Mouse (Mus musculus): ENCODE data around the gene Tshz2. TPM values are rescaled to one million over a fixed set of nuclear protein-coding genes. Genes with fewer than 3 reads are reported as not detected.

Tshz2 gene
- polyA plus RNA-seq, 1 experiment = 5.8 TPM

DNA sequence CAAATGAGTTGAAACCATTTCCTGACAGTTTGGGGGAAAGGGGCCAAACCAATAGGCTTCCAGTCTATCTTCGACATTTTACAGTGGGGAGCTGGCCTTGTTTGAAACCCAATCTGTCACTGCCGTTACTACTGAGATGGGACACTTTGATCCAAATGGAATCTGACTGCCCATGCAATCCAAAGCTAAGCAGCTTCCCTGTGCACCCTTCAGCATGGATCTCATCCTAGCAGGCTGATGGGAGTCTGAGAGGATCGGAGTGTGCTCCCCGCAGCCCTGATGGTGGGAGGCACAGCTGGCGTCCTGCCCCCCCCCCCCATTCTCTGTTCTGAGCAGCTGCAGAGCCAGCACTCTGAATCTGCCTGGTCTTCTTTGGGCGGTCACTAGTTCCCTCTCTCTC lies 384.5 kb downstream of the Tshz2 start:
- H3K27me3 ChIP-seq (ENCODE audit: control insufficient read depth, insufficient read depth, low read length) = no peaks in the 10 kb centered on the region
- TF ChIP-seq CTCF (IDR thresholded peaks at IDR 0.05; ENCODE audit: extremely low read depth, insufficient read depth, insufficient read length, insufficient replicate concordance) = no peak
- no peak for TF ChIP-seq POLR2A (IDR thresholded peaks at IDR 0.05; ENCODE audit: low read depth, low read length)
- H3K27ac ChIP-seq (ENCODE audit: insufficient read depth, low read length) = no peak overlapping the region
- H3K4me1 ChIP-seq (ENCODE audit: control insufficient read depth, insufficient read depth, insufficient read length) = no peaks in the 10 kb centered on the region
- WGBS = 79% methylated on average over 6 of the region's 6 CpGs
- no peak overlapping the region for H3K4me3 ChIP-seq (ENCODE audit: extremely low read depth, insufficient read depth, insufficient read length)
- H3K36me3 ChIP-seq (ENCODE audit: control insufficient read depth, insufficient read depth, low read length) = no peaks in the 10 kb centered on the region
- no peak for DNase-seq (ENCODE audit: low read depth in 1 of 2, low spot score in 2 of 2)

DNA sequence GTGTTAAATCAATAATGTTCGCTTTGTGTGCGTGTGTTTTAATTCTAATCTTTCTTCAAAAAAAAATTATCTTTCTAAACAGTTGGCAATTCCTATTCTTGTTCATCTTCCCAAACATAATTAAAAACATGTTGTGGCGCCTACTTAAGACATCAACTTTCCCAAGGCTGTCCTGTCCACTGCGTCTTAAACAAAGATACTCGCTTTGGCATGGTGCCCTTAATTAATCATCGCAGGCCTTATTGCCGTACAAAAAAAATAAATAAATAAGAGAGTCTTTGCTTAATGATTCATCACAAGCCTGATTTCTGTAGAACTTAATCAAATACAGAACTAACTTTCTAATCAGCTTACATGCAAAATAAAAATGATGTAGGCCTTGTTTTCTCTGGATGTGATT lies 385.1 kb downstream of the Tshz2 start:
- Histone ChIP-seq H3K36me3 (ENCODE audit: control insufficient read depth, insufficient read depth, low read length) (no peaks in the 10 kb centered on the region), H3K4me1 (ENCODE audit: control insufficient read depth, insufficient read depth, insufficient read length) (no peaks in the 10 kb centered on the region), H3K4me3 (ENCODE audit: extremely low read depth, insufficient read depth, insufficient read length) (no peak overlapping the region), H3K27ac (ENCODE audit: insufficient read depth, low read length) (no peak overlapping the region), H3K27me3 (ENCODE audit: control insufficient read depth, insufficient read depth, low read length) (no peaks in the 10 kb centered on the region)
- no peak for DNase-seq (ENCODE audit: low read depth in 1 of 2, low spot score in 2 of 2)
- TF ChIP-seq POLR2A (IDR thresholded peaks at IDR 0.05; ENCODE audit: low read depth, low read length) = no peak
- no peak for TF ChIP-seq CTCF (IDR thresholded peaks at IDR 0.05; ENCODE audit: extremely low read depth, insufficient read depth, insufficient read length, insufficient replicate concordance)
- WGBS = 91% methylated on average over 7 of the region's 7 CpGs

DNA sequence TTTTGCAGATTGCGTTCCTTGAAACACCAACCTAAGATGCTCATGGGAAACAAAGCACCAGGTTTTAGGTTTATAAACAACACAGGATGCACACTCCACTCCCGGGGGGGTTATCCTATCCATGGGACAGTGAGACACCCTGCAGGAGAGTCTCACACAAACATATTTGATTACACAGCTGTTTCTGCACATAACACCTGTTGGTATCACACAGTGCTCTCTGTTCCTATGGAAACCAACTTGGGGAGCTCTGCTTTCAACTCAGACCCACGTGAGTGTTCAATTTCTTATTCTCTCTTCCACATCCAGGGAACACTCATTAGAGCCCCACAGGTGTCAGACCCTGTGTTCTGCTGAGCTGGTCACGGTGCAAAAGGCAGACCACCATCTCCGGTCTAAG lies 390.1 kb downstream of the Tshz2 start:
- Histone ChIP-seq H3K4me1 (ENCODE audit: control insufficient read depth, insufficient read depth, insufficient read length) (peaks cover 4% of the 10 kb centered on the region; the same call in 1 of the 2 replicates), H3K27ac (ENCODE audit: insufficient read depth, low read length) (no peak overlapping the region), H3K27me3 (ENCODE audit: control insufficient read depth, insufficient read depth, low read length) (no peaks in the 10 kb centered on the region), H3K4me3 (ENCODE audit: extremely low read depth, insufficient read depth, insufficient read length) (no peak overlapping the region), H3K36me3 (ENCODE audit: control insufficient read depth, insufficient read depth, low read length) (no peaks in the 10 kb centered on the region)
- no peak for DNase-seq (ENCODE audit: low read depth in 1 of 2, low spot score in 2 of 2)
- 71% methylated on average over 5 of the region's 5 CpGs for WGBS
- TF ChIP-seq POLR2A (IDR thresholded peaks at IDR 0.05; ENCODE audit: low read depth, low read length) (no peak), CTCF (IDR thresholded peaks at IDR 0.05; ENCODE audit: extremely low read depth, insufficient read depth, insufficient read length, insufficient replicate concordance) (no peak)

DNA sequence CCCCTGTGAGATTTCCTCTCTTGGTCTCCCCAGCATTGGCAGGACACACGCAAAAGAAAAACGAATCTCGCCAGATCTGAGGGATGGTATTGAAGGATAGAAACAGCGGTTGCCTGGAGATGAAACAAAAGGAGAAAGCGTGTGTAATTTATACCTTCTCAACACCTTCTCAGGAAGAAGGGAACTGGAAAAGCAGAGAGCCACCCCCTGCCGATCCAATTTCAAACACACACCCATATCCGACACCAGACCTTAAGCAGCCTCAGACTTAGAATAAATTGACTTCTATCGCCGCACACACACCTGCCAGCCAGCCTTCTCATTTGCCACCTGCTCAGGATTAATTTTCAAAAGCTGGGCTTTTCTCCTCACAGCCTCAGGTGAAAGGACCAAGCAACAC lies 390.9 kb downstream of the Tshz2 start:
- Histone ChIP-seq H3K4me3 (ENCODE audit: extremely low read depth, insufficient read depth, insufficient read length) (no peak overlapping the region), H3K4me1 (ENCODE audit: control insufficient read depth, insufficient read depth, insufficient read length) (peaks cover 4% of the 10 kb centered on the region; the same call in 1 of the 2 replicates), H3K36me3 (ENCODE audit: control insufficient read depth, insufficient read depth, low read length) (no peaks in the 10 kb centered on the region), H3K27ac (ENCODE audit: insufficient read depth, low read length) (no peak overlapping the region), H3K27me3 (ENCODE audit: control insufficient read depth, insufficient read depth, low read length) (no peaks in the 10 kb centered on the region)
- 88% methylated on average over 9 of the region's 9 CpGs for WGBS
- DNase-seq (ENCODE audit: low read depth in 1 of 2, low spot score in 2 of 2) = no peak
- TF ChIP-seq CTCF (IDR thresholded peaks at IDR 0.05; ENCODE audit: extremely low read depth, insufficient read depth, insufficient read length, insufficient replicate concordance) = no peak

DNA sequence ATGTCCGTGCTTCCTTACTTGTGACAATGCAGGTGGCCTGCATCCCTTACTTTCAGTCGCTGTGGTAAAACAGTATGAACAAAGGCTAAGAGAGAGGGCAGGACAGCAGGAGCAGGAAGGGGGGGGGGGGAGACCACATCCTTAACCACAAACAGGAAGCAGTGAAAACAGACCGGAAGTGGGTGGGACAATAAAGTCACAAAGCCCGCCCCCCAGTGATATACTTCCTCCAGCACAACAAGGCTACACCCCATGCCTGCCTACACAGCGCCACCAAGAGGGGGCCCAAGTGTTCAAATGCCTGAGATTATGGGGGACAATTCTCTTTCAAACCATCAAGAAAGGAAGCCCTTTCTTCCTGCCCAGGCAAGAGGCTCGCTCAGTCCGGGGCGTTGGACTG lies 392.1 kb downstream of the Tshz2 start:
- Histone ChIP-seq H3K4me3 (ENCODE audit: extremely low read depth, insufficient read depth, insufficient read length) (no peak overlapping the region), H3K27ac (ENCODE audit: insufficient read depth, low read length) (no peak overlapping the region), H3K36me3 (ENCODE audit: control insufficient read depth, insufficient read depth, low read length) (no peaks in the 10 kb centered on the region), H3K27me3 (ENCODE audit: control insufficient read depth, insufficient read depth, low read length) (no peaks in the 10 kb centered on the region), H3K4me1 (ENCODE audit: control insufficient read depth, insufficient read depth, insufficient read length) (peaks cover 4% of the 10 kb centered on the region; the same call in 1 of the 2 replicates)
- no peak for TF ChIP-seq CTCF (IDR thresholded peaks at IDR 0.05; ENCODE audit: extremely low read depth, insufficient read depth, insufficient read length, insufficient replicate concordance)
- no peak for TF ChIP-seq POLR2A (IDR thresholded peaks at IDR 0.05; ENCODE audit: low read depth, low read length)
- peak in 1 of 2 experiments; percentile 52 for DNase-seq (ENCODE audit: low read depth in 1 of 2, low spot score in 2 of 2)
- WGBS = 60% methylated on average over 8 of the region's 8 CpGs

DNA sequence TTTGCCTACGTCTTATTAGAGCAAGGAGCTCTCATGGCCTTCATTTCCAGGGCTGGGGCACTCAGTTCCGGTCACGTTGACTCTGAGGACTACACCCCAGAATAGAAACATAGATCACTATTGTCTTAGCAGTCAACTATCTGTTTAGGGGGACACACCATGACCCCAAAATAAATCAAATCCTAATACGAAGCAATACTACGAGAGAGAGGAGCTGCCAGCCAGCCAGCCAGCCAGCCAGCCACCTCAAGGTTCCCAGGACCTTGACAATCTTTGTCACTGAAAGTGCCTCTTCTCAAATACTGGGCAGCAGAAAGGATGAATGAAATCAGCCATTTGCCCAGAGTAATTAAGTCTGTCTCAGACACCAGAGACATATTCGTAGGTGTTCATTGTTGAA lies 393.1 kb downstream of the Tshz2 start:
- 91% methylated on average over 6 of the region's 6 CpGs for WGBS
- DNase-seq (ENCODE audit: low read depth in 1 of 2, low spot score in 2 of 2) = no peak
- Histone ChIP-seq H3K4me3 (ENCODE audit: extremely low read depth, insufficient read depth, insufficient read length) (no peak overlapping the region), H3K27me3 (ENCODE audit: control insufficient read depth, insufficient read depth, low read length) (no peaks in the 10 kb centered on the region), H3K27ac (ENCODE audit: insufficient read depth, low read length) (no peak overlapping the region), H3K4me1 (ENCODE audit: control insufficient read depth, insufficient read depth, insufficient read length) (peaks cover 4% of the 10 kb centered on the region; the same call in 1 of the 2 replicates), H3K36me3 (ENCODE audit: control insufficient read depth, insufficient read depth, low read length) (no peaks in the 10 kb centered on the region)
- no peak for TF ChIP-seq CTCF (IDR thresholded peaks at IDR 0.05; ENCODE audit: extremely low read depth, insufficient read depth, insufficient read length, insufficient replicate concordance)
- no peak for TF ChIP-seq POLR2A (IDR thresholded peaks at IDR 0.05; ENCODE audit: low read depth, low read length)

DNA sequence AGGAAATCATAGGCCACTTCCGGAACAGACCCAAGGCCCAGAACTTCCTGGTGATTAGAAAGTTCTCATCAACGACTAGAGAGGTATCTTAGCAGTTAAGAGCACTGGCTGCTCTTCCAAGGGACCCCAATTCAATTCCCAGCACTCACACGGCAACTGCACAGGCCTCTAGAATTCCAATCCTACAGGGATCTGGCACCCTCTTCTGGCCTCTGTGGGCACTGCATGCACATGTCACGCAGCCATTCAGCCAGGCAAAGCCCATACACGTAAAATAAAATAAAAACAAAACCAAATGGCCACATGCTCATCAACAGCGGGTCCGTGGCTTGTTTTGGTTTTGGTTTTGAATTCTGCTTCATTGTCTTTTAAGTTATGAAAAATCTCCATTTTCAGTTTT lies 395.0 kb downstream of the Tshz2 start:
- peaks cover 4% of the 10 kb centered on the region; the same call in 1 of the 2 replicates for H3K4me1 ChIP-seq (ENCODE audit: control insufficient read depth, insufficient read depth, insufficient read length)
- H3K36me3 ChIP-seq (ENCODE audit: control insufficient read depth, insufficient read depth, low read length) = no peaks in the 10 kb centered on the region
- H3K27me3 ChIP-seq (ENCODE audit: control insufficient read depth, insufficient read depth, low read length) = no peaks in the 10 kb centered on the region
- TF ChIP-seq CTCF (IDR thresholded peaks at IDR 0.05; ENCODE audit: extremely low read depth, insufficient read depth, insufficient read length, insufficient replicate concordance) = no peak
- no peak for TF ChIP-seq POLR2A (IDR thresholded peaks at IDR 0.05; ENCODE audit: low read depth, low read length)
- no peak overlapping the region for H3K4me3 ChIP-seq (ENCODE audit: extremely low read depth, insufficient read depth, insufficient read length)
- no peak overlapping the region for H3K27ac ChIP-seq (ENCODE audit: insufficient read depth, low read length)
- 90% methylated on average over 7 of the region's 7 CpGs for WGBS
- DNase-seq (ENCODE audit: low read depth in 1 of 2, low spot score in 2 of 2) = no peak

Measured in spleen, adult 2 months (tissue).